Mouse (Mus musculus): ENCODE data around the gene Abcc6.

- TF ChIP-seq CTCF (IDR thresholded peaks at IDR 0.05; ENCODE audit: extremely low read depth, insufficient read length, insufficient replicate concordance, low read depth, low read length) (no peak), POLR2A (IDR thresholded peaks at IDR 0.05; ENCODE audit: low read depth, low read length) (no peak)
Observed at GRCm38 (mm10) chr7:46060688-46061087, 30.6 kb upstream of the Abcc6 start.
